Mouse (Mus musculus) large intestine, adult 2 months (tissue): Measurements from ENCODE around the gene Sptbn4. TPM values are rescaled to one million over a fixed set of nuclear protein-coding genes. Genes with fewer than 3 reads are reported as not detected.
A peak's percentile ranks its signal among the peaks of the same experiment; 100 is the strongest.

Experiments used
- DNase-seq: peaks from one replicate; pipeline ENCODE4 v3.0.0-alpha.2; 2012; ENCODE audit warnings: low read depth, low spot score
- WGBS: fragments of 180-500 bp; shearing (Covaris S2); methylation state at CpG from one replicate; pipeline ENCODE4 v1.1.7; 2018; 5-methylcytosine and 5-hydroxymethylcytosine counted together
- polyA plus RNA-seq: library from polyadenylated mRNA; depleted of rRNA; stranded (reverse); fragments of >200 nt; gene quantifications from 2 replicates; pipeline ENCODE4 v1.2.3, GENCODE M21; 2012

The Sptbn4 gene
- polyA plus RNA-seq, 1 experiment = 0.19 TPM

DNA sequence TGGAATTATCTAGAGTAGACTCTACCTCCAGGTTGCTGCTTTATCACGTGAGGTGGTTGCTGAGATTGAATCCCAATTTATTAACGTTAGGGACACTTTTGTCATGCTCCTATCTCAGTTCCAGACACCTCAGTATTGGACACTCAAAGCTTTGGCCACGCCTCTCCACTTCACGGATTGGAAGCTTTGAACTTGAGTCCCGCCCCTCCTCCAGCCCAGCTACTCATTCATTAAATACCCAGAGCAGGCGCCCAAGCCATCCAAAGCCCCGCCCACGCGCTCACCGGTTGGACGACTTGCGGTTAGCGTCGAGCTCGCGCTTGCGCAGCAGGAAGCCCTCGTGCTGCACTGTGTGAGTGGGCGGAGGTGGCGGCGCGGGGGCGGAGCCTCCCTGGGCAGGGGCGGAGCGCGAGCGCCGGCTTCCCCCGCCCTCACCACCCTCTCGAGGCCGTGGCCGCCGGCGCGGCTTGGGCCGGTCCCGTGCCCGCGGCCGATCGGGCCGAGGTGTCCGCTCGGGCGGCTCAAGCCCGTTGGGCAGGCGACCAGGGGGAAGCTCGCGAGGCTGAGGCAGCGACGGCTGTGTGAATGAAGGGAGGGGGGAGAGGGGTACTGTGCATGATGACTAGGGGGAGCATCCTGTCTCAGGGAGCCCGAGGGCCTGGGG, 86.1 kb downstream of the Sptbn4 start:
- under 1% methylated on average over 52 of the region's 52 CpGs for WGBS
- peak; percentile 96 for DNase-seq

GRCm38 (mm10) chr7:27360749-27361148, 86.7 kb downstream of the Sptbn4 start:
- WGBS = 46% methylated on average over 6 of the region's 6 CpGs
- DNase-seq = no peak

DNA sequence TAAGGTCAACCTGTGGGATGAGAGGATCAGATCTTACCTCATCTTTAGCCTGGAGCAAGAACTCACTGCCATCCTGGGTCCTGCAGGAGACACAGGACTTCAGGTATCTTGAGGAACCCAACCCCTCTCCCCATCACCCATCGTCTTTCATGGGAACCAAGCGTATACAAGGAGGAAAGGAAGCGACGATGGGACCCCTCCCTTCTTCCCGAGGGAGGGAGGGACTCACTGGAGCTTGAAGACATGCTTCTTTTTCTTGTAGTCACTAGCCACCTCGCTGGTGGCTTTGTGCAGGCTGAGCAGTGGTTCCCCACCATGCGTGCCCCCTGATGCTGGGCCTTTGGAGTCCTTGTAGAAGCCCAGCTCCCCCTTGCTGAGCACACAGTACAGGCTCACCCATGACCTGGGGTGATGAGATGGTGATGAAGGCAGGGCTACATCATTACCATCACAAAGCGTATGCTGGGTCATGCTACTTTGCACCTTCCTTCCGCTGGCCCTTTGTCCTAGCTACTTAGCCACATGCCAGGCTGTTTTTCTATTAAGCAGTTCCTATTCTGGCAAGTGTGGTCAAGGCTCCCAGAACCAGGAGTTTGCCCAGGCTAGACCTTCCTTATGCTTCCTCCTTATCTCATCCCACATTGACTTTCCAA, 87.7 kb downstream of the Sptbn4 start:
- 89% methylated on average over 9 of the region's 9 CpGs for WGBS
- DNase-seq = no peak

DNA sequence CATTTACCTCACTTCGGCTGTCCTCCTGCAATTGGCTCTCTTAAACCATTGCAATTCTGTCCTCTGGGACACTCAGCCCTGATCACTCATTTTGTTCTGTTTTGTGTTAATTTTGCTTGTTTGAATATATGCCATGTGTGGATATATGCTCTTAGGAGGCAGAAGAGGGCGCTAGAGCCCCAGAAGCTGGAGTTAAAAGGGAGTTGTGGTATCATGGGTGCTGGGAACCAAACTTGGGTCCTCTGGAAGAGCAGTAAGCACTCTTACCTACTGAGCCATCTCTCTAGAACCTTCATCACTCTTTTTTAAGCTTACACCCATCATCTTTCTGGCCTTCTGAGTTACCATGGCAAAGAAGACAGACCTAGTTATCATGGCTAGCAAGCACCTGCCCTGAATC, 88.3 kb downstream of the Sptbn4 start:
- WGBS = 65% methylated on average over 2 of the region's 2 CpGs

DNA sequence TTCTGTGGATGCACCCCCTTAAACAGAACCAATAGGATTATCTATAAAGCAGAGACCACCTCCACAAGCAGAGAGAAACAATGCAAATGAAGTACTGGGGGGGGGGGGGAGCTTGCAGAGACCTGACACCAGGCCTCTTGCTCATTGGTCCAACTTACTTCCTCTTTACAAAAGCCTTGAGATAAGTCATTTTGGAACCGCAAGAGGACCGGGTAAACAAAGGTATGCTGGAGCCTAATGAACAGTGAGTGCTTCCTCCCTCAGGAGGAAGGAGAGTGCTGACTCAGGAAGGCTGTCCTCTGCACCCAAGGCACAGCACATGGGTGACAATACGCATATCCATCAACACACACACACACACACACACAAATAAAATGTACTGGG, 89.9 kb downstream of the Sptbn4 start:
- DNase-seq = no peak
- WGBS = 14% methylated on average over 3 of the region's 3 CpGs

More for the DNA sequence above, 88.3 kb downstream of the Sptbn4 start:
- no peak for DNase-seq

GRCm38 (mm10) chr7:27356861-27357594, 90.5 kb downstream of the Sptbn4 start, which contains the start of gene Gm20479:
TSS of gene Gm20479 (minus strand) at chr7:27357419.
- WGBS = 3% methylated on average over 27 of the region's 27 CpGs
- no peak for DNase-seq

DNA sequence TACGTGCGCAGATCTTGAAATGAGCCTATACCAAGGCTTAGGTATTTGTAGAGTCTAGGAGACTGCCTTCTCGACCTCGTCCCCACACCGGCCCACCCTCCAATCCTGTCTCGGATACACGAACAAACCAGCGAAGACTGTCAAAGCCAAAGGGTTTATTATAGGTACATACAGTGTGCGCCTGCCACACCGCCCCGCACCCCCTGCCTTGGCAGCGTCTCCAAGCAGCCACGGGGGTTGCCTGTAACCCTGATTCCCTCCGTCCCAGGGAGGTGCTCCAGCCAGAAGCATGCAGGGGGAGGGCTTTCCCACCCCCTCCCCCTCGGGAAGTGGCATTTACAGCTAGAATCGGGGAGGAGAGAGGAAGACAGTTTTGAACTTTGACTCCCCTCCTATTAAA, 91.2 kb downstream of the Sptbn4 start:
- WGBS = 3% methylated on average over 16 of the region's 16 CpGs
- no peak for DNase-seq

GRCm38 (mm10) chr7:27355745-27356240, 91.7 kb downstream of the Sptbn4 start, which contains the start of gene Shkbp1:
TSS of gene Shkbp1 (minus strand) at chr7:27356019.
- 1% methylated on average over 34 of the region's 34 CpGs for WGBS
- DNase-seq = no peak

DNA sequence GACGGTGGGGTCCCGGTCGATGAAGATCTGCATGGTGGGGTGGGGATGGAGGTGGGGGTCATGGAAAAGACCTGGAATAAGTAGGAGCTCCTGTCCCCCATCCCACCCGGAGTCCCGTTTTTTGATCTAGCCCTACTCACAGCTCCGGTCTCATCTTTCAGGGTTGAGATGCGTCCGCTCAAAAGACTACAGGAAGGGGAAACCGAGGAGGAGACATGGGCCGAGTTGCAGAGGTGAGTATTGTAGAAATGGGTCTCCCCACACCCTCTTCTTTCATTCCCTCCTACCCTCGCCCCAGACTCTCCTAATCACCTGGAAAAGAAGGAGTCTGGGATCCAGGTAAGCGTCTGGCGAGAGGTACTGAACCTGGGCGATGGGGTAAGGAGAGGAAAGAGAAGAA, 92.2 kb downstream of the Sptbn4 start:
- DNase-seq = no peak
- WGBS = 15% methylated on average over 14 of the region's 14 CpGs

DNA sequence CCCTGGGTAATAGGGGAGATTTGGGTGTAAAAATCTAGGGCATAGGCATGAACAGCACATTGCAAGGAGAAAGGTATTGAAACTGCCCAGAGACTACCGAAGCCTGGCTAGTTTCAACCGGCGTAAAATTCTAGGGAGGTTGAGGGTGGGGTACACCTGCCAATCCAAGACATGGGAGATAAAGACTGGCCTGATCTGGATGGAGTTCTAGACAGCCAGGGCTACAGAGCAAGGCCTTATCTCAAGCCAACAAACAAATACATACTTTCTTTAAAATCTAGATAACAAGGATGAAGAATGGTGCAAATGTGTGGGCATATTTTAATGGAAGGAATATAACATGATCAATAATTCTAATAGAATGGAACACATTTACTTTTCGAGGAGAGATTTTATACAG, 92.7 kb downstream of the Sptbn4 start:
- 69% methylated on average over 4 of the region's 4 CpGs for WGBS
- DNase-seq = no peak

GRCm38 (mm10) chr7:27354144-27354543, 93.3 kb downstream of the Sptbn4 start:
- DNase-seq = no peak
- 42% methylated on average over 6 of the region's 6 CpGs for WGBS

DNA sequence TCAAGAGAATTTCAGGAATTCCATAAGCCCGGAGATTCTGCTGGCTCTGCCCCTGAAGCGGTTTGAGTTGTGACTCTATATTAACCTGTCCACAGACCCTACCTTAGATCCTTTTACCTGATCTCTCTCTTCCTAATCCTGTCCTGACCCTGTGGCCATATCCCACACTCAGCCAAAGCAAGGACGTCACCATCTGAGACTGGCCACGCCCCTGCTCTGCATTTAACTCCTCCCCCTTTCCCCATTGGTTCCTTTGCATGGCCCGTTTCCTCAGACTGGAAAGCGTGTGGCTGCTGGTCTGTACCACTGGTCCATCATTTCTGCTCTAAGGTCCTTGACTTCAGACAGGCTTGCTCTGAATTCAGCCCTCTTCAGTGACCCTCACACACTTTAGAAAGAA, 102.0 kb downstream of the Sptbn4 start:
- DNase-seq = no peak
- WGBS = 40% methylated on average over 6 of the region's 6 CpGs

- 85% methylated on average over 4 of the region's 4 CpGs for WGBS
- DNase-seq = no peak
Observed at GRCm38 (mm10) chr7:27342595-27342994, 104.9 kb downstream of the Sptbn4 start.

DNA sequence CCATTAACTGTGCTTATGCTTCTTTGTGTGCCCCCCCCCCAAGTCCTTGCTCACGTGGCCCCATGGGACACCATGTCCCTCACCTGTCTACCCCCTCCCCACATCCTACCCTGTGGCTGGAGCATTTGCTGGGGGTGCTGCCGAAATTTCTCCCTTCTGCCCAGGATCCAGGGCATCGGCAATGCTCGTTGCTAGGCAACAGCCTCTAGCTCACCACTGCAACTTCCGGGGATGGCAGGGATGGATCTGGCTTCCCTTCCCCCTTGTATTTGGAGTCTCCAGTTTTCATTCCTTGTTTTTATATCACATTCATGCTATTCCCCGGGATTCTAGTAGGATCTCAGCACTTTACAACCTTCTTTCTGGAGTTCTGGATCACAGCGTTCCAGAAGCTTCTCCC, 108.0 kb downstream of the Sptbn4 start:
- DNase-seq = no peak
- 39% methylated on average over 7 of the region's 7 CpGs for whole genome bisulfite sequencing

- no peak for DNase-seq
- 75% methylated on average over 4 of the region's 4 CpGs for WGBS
Observed at GRCm38 (mm10) chr7:27339114-27339513, 108.4 kb downstream of the Sptbn4 start.

DNA sequence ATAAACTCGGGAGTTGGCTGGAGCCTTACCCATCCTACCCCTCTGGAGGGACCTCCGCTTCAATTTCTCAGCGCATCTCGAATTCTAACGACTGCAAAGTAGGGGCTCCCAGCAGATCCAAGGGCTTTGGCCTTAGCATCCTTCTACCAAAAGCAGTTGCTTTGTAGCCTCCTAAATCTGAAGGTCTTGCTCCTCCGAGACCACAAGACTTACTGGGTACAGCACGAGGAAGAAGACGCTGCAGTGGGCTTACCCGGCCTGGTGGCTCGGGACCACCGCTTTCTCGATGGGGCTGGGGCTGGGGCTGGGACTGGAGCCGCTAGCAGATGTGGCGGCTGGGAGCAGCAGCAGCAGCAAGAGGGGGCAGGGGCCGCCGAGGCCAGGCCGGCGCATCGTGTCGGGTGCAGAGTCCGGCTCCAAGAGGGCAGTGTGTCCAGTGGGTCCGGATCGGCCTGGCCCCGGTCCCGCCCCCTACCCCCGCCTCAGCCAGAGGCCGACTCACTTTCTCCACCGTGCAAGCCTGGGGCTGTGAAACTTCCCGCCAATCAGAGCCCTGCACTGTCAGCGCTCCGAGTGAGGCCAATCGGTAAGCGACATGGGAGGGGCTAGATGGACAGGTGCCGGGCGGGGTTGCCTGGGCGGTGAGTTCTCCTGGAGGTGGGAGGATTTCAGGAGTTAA, 110.2 kb downstream of the Sptbn4 start, which contains the start of gene Ltbp4:
Gene Ltbp4, minus strand, starts transcription at position 518 of the 679 bp plus-strand sequence.
- 3% methylated on average over 36 of the region's 36 CpGs for WGBS
- no peak for DNase-seq

GRCm38 (mm10) chr7:27335928-27336823, 111.3 kb downstream of the Sptbn4 start:
- 2% methylated on average over 47 of the region's 47 CpGs for WGBS
- DNase-seq = peak; percentile 73

DNA sequence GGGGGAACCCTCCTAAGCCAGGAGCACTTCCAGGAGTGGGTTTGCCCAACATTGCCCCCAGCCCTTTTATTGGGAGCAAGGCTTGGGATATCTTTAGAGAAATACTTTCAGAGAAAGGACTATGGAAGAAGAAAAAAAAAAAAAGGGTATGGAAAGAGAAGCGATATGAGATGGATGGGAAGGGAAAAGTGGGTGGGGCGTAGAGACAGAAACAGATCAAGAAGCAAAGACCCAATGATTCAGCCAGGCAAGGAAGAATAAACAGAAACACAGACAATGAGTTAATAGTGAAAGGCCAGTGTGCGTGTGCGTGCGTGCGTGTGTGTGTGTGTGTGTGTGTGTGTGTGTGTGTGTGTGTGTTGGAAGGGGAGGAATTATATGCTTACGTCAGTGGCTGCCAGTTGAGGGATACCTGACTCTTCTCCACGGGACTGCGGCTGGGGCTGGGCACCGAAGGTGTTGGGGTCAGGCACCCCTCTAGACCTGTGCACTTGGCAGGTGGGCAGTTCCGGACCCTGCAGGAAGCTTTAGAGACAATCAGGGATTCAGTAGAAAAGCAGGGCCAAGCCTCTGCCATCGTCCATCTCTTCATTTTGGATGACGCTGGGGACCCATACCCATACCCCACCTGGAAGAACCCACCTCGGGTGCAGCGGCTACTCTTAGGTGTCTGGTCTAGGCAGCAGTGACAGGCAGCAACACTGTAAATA, 112.3 kb downstream of the Sptbn4 start:
- 36% methylated on average over 15 of the region's 15 CpGs for WGBS
- no peak for DNase-seq
